Mouse (Mus musculus): ENCODE measurements around the gene Txndc12. TPM values are rescaled to one million over a fixed set of nuclear protein-coding genes. Genes with fewer than 3 reads are reported as not detected.

The Txndc12 gene
- polyA plus RNA-seq, 1 experiment: 94.9 TPM

GRCm38 (mm10) chr4:108825677-108826076, 8.7 kb upstream of the Txndc12 start:
- TF ChIP-seq POLR2A (IDR thresholded peaks at IDR 0.05; ENCODE audit: low read depth, low read length): no peak
- no peak for TF ChIP-seq CTCF (IDR thresholded peaks at IDR 0.05; ENCODE audit: borderline replicate concordance, insufficient read depth, low read length)
- H3K4me3 ChIP-seq (ENCODE audit: insufficient read depth, low read length): no peak overlapping the region
- no peak overlapping the region for H3K27ac ChIP-seq (ENCODE audit: insufficient read depth, low read length)
- peaks cover 2% of the 10 kb centered on the region for H3K4me1 ChIP-seq (ENCODE audit: control insufficient read depth, insufficient read depth, low read length)

DNA sequence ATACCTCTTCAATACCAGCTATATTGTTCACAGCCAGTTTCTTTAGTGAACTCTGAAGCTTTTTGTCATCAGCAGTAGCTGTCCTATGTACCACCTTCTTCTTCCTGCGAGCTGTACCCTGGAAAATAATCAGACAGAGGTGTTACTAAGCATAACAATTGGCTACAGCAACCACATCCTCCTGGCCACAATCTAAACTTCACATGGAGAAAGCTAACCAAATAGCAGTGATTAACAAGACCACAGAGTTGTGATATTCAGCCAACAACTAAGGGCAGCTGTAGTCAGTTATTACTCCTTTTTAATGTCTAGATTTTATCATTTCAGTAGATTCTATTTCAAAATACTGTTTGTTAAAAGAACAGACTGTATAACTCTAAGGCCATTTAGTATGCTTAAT, 8.3 kb upstream of the Txndc12 start:
- H3K4me1 ChIP-seq (ENCODE audit: control insufficient read depth, insufficient read depth, low read length): peaks cover 2% of the 10 kb centered on the region
- TF ChIP-seq POLR2A (IDR thresholded peaks at IDR 0.05; ENCODE audit: low read depth, low read length) (no peak), CTCF (IDR thresholded peaks at IDR 0.05; ENCODE audit: borderline replicate concordance, insufficient read depth, low read length) (no peak)
- H3K27ac ChIP-seq (ENCODE audit: insufficient read depth, low read length): no peak overlapping the region
- H3K4me3 ChIP-seq (ENCODE audit: insufficient read depth, low read length): no peak overlapping the region

GRCm38 (mm10) chr4:108826643-108827042, 7.8 kb upstream of the Txndc12 start:
- Histone ChIP-seq H3K4me3 (ENCODE audit: insufficient read depth, low read length) (no peak overlapping the region), H3K27ac (ENCODE audit: insufficient read depth, low read length) (no peak overlapping the region), H3K4me1 (ENCODE audit: control insufficient read depth, insufficient read depth, low read length) (peaks cover 2% of the 10 kb centered on the region)
- TF ChIP-seq CTCF (IDR thresholded peaks at IDR 0.05; ENCODE audit: borderline replicate concordance, insufficient read depth, low read length) (no peak), POLR2A (IDR thresholded peaks at IDR 0.05; ENCODE audit: low read depth, low read length) (no peak)

GRCm38 (mm10) chr4:108830698-108831097, 3.7 kb upstream of the Txndc12 start:
- peak overlapping the region; percentile 64; the same call in 1 of the 2 replicates for H3K27ac ChIP-seq (ENCODE audit: insufficient read depth, low read length)
- TF ChIP-seq CTCF (IDR thresholded peaks at IDR 0.05; ENCODE audit: borderline replicate concordance, insufficient read depth, low read length) (no peak), POLR2A (IDR thresholded peaks at IDR 0.05; ENCODE audit: low read depth, low read length) (no peak)
- peaks cover 2% of the 10 kb centered on the region for H3K4me1 ChIP-seq (ENCODE audit: control insufficient read depth, insufficient read depth, low read length)
- no peak overlapping the region for H3K4me3 ChIP-seq (ENCODE audit: insufficient read depth, low read length)

DNA sequence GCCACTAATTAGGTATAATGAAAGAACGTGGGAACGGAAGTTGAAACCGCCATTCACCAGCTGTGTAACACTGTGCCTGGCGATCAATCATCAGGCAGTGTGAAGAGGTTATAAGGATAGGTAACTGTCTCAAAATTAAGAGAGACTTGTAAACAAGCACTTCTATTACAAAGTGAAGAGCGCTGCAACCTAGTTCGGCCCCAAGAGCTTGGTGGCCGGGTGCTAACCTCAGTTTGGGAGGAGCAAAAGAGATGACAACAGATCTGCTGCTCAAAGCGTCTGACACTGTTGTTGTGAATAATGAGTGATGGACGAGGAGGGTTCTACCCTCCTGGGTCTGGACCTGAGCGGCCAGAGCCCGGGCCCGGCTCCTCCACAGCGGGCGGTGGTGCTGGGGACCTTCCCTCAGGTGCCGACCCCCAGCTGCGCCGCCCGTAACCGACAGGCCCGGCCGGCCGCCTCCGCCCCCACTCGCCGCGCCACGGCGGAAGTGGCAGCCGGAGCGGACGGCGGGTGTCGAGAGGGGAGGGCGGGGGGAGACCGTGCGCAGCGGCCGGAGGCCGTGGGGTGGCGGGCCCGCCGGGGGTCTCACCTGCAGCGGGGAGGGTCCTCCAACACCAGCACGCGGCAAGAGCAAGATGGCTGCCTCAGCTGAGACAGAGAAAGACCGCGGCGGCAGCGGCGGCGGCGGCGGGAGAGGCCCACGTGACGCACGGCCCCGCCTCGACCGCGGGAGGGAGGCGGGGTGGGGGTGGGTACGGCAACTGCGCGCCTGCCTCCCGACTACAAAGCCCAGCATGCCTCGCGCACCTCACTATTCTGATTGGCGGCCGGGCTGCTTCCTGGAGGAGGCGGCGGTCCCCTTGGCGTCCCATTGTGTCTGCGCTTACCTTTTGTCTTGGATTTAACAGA, 1.2 kb upstream of the Txndc12 start, which contains the start of gene Btf3l4:
Gene Btf3l4 (minus strand): TSS at position 699 of the 912 bp plus-strand sequence.
- TF ChIP-seq POLR2A (IDR thresholded peaks at IDR 0.05; ENCODE audit: low read depth, low read length): peak; percentile 55
- TF ChIP-seq CTCF (IDR thresholded peaks at IDR 0.05; ENCODE audit: borderline replicate concordance, insufficient read depth, low read length): no peak
- H3K4me1 ChIP-seq (ENCODE audit: control insufficient read depth, insufficient read depth, low read length): peaks cover 6% of the 10 kb centered on the region
- peak within 1 kb of the TSS; percentile 92 for H3K4me3 ChIP-seq (ENCODE audit: insufficient read depth, low read length)
- H3K27ac ChIP-seq (ENCODE audit: insufficient read depth, low read length): peak within 1 kb of the TSS; percentile 99

- peak overlapping the region; percentile 99 for H3K27ac ChIP-seq (ENCODE audit: insufficient read depth, low read length)
- peak overlapping the region; percentile 89 for H3K4me3 ChIP-seq (ENCODE audit: insufficient read depth, low read length)
- peaks cover 9% of the 10 kb centered on the region for H3K4me1 ChIP-seq (ENCODE audit: control insufficient read depth, insufficient read depth, low read length)
- TF ChIP-seq CTCF (IDR thresholded peaks at IDR 0.05; ENCODE audit: borderline replicate concordance, insufficient read depth, low read length) (no peak), POLR2A (IDR thresholded peaks at IDR 0.05; ENCODE audit: low read depth, low read length) (no peak)
Measured at GRCm38 (mm10) chr4:108833828-108834114, 630 bp upstream of the Txndc12 start.

GRCm38 (mm10) chr4:108834971-108835311, 540 bp downstream of the Txndc12 start:
- H3K4me3 ChIP-seq (ENCODE audit: insufficient read depth, low read length): peak overlapping the region; percentile 89
- TF ChIP-seq POLR2A (IDR thresholded peaks at IDR 0.05; ENCODE audit: low read depth, low read length) (no peak), CTCF (IDR thresholded peaks at IDR 0.05; ENCODE audit: borderline replicate concordance, insufficient read depth, low read length) (no peak)
- H3K27ac ChIP-seq (ENCODE audit: insufficient read depth, low read length): peak overlapping the region; percentile 99
- peaks cover 9% of the 10 kb centered on the region for H3K4me1 ChIP-seq (ENCODE audit: control insufficient read depth, insufficient read depth, low read length)

- H3K4me1 ChIP-seq (ENCODE audit: control insufficient read depth, insufficient read depth, low read length): peaks cover 7% of the 10 kb centered on the region; the same call in 1 of the 2 replicates
- H3K4me3 ChIP-seq (ENCODE audit: insufficient read depth, low read length): peak overlapping the region; percentile 89
- no peak for TF ChIP-seq POLR2A (IDR thresholded peaks at IDR 0.05; ENCODE audit: low read depth, low read length)
- no peak for TF ChIP-seq CTCF (IDR thresholded peaks at IDR 0.05; ENCODE audit: borderline replicate concordance, insufficient read depth, low read length)
- peak overlapping the region; percentile 99 for H3K27ac ChIP-seq (ENCODE audit: insufficient read depth, low read length)
Measured at GRCm38 (mm10) chr4:108835496-108835895, 1.1 kb downstream of the Txndc12 start.

- H3K27ac ChIP-seq (ENCODE audit: insufficient read depth, low read length): no peak overlapping the region
- TF ChIP-seq CTCF (IDR thresholded peaks at IDR 0.05; ENCODE audit: borderline replicate concordance, insufficient read depth, low read length): no peak
- no peak for TF ChIP-seq POLR2A (IDR thresholded peaks at IDR 0.05; ENCODE audit: low read depth, low read length)
- no peak overlapping the region for H3K4me3 ChIP-seq (ENCODE audit: insufficient read depth, low read length)
- H3K4me1 ChIP-seq (ENCODE audit: control insufficient read depth, insufficient read depth, low read length): peaks cover 7% of the 10 kb centered on the region; the same call in 1 of the 2 replicates
Measured at GRCm38 (mm10) chr4:108838031-108838430, 3.6 kb downstream of the Txndc12 start.

DNA sequence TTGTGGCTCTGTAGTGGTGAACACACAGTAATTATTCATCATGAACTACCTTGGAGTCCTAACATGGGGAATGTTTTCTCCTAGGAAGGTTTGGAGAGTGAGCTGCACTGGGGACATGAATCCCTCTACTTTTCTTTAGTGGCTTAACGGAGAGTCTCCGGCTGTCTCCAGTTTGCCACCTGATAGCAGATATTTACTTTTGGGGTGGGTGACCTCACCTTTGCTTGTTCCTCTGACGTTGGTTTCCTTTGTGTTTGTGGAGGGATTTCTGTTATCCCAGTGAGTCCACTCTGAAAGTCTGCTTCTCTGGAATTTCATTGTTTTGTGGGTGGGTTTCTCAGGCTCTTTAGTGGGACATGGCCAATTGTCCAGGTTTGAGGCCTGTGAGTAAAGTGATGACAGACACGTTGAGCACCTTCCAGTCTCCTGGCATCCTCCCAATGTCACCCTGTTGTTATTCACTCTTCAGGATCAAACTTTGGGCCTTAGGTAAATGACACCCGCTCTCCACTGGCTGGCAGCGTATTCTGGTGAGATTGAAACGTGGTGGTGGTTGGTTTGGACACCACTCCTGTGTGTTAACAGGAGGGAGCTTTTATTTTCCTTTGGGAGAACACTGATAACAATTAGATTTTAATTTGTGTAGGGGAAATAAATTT, 7.6 kb downstream of the Txndc12 start:
- TF ChIP-seq POLR2A (IDR thresholded peaks at IDR 0.05; ENCODE audit: low read depth, low read length) (no peak), CTCF (IDR thresholded peaks at IDR 0.05; ENCODE audit: borderline replicate concordance, insufficient read depth, low read length) (no peak)
- H3K4me1 ChIP-seq (ENCODE audit: control insufficient read depth, insufficient read depth, low read length): peaks cover 5% of the 10 kb centered on the region; the same call in 1 of the 2 replicates
- H3K4me3 ChIP-seq (ENCODE audit: insufficient read depth, low read length): no peak overlapping the region

More for the DNA sequence above, 7.6 kb downstream of the Txndc12 start:
- H3K27ac ChIP-seq (ENCODE audit: insufficient read depth, low read length): no peak overlapping the region
